Mouse (Mus musculus) neutrophil, adult 59 days (primary cell): Measurements from ENCODE around the gene Olfr112. TPM values are rescaled to one million over a fixed set of nuclear protein-coding genes. Genes with fewer than 3 reads are reported as not detected.

Experiments
- total RNA-seq, 2 experiments: library from RNA; stranded (reverse); gene quantifications; 1 replicate in 1 of 2; 2 replicates in 1 of 2; pipeline ENCODE4 v1.2.4; 2023

The Olfr112 gene
- not detected for total RNA-seq

DNA sequence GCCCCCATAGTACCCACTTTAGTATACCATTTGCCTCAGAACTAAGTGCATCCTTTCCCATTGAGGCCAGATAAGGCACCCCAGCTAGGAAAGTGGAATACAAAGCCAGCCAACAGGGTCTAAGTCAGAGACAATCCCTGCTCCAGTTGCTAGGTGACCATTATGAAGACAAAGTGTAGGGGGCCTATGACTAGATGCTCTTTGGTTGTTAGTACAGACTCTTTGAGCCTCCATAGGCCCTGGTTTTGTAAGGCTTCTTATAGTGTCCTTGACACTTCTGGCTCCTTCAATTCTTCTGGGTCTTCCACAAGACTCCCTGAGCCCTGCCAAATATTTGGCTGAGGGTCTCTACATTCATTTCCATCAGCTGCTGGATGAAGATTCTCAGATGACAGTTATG lies at the start of gene Olfr112:
Olfr112 (minus strand) TSS at position 101 of the 400 bp plus-strand sequence.

DNA sequence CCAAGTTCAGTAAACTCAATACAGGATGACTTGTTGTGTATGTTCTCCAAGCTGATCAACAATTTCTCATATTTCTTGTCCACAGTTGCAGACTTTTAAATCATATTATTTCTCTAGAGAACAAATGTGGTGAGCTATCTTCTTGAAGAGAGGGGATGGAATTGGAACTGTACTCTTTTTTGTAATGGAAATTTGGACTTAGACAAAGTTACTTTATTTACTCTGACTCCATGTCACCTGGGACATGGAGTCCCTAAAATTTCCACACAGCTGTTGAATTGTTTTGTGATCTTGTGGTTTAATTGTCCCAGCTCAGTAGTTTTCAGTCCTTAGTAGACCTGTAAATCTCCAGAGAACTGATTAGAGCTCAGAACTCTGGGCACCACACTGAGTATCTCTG lies 23.4 kb upstream of the Olfr112 start, which contains the start of gene Olfr114:
Olfr114 (minus strand) TSS at position 101 of the 400 bp plus-strand sequence.

GRCm38 (mm10) chr17:37577563-37577962 lies 8.3 kb upstream of the Olfr112 start, which contains the start of gene Olfr113:
Gene Olfr113 (minus strand): TSS chr17:37577663.

Other genes with a start within 250 kb of the Olfr112 start
- not detected for gene Olfr103, start 229.8 kb downstream of the Olfr112 start, total RNA-seq
- not detected for gene Olfr104-ps, start 209.9 kb downstream of the Olfr112 start, total RNA-seq
- gene Olfr105-ps, start 190.4 kb downstream of the Olfr112 start, total RNA-seq = not detected
- gene Olfr106-ps, start 179.1 kb downstream of the Olfr112 start, total RNA-seq = not detected
- not detected for gene Olfr107, start 170.2 kb downstream of the Olfr112 start, total RNA-seq
- not detected for gene Olfr108, start 124.0 kb downstream of the Olfr112 start, total RNA-seq
- gene Olfr109, start 110.5 kb downstream of the Olfr112 start, total RNA-seq = not detected
- not detected for gene H2-M2, start 85.9 kb downstream of the Olfr112 start, total RNA-seq
- gene Olfr110, start 77.0 kb downstream of the Olfr112 start, total RNA-seq = not detected
- not detected for gene Olfr111, start 61.4 kb downstream of the Olfr112 start, total RNA-seq
- gene Olfr113, start 8.2 kb upstream of the Olfr112 start, total RNA-seq = not detected
- gene Olfr114, start 23.3 kb upstream of the Olfr112 start, total RNA-seq = not detected
- gene Olfr115, start 57.7 kb upstream of the Olfr112 start, total RNA-seq = not detected
- not detected for gene Olfr116, start 57.7 kb upstream of the Olfr112 start, total RNA-seq
- not detected for gene Olfr117, start 94.3 kb upstream of the Olfr112 start, total RNA-seq
- not detected for gene Olfr118, start 97.5 kb upstream of the Olfr112 start, total RNA-seq
- gene Olfr119, start 127.1 kb upstream of the Olfr112 start, total RNA-seq = not detected
- gene Olfr120, start 152.4 kb upstream of the Olfr112 start, total RNA-seq = not detected
- not detected for gene Olfr121, start 179.4 kb upstream of the Olfr112 start, total RNA-seq
- gene Olfr122, start 199.2 kb upstream of the Olfr112 start, total RNA-seq = not detected
- not detected for gene Olfr123, start 224.1 kb upstream of the Olfr112 start, total RNA-seq
- gene Olfr124, start 230.4 kb upstream of the Olfr112 start, total RNA-seq = not detected